Mouse (Mus musculus): ENCODE data around the gene Slco6d1. TPM values are rescaled to one million over a fixed set of nuclear protein-coding genes. Genes with fewer than 3 reads are reported as not detected.

Slco6d1 gene
- polyA plus RNA-seq, 1 experiment from 2014 or later: not detected

DNA sequence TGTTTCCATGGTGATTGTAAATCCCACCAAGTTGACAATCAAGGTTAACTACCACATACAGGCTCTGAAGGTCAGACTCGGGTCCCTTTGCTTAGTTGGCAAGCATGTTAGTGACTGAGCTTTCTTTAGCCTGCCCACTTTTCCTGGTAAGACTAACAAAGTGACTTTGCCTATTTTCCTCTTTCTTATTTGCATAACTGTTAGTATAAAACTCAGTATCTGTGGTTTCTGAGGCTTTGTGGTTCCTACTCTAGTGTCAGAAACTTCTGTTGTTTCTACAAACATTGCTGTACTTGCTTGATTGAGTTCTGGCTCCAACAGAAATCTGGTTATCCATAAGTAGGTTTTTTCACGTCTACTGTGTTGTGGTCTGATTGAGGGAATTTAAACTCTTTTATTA, 124.4 kb downstream of the Slco6d1 start:
- ATAC-seq: no peak
- Histone ChIP-seq H3K27me3 (ENCODE audit: control insufficient read depth, insufficient read depth, low read depth, low read length) (no peaks in the 10 kb centered on the region), H3K36me3 (ENCODE audit: control insufficient read depth, insufficient read depth, low read length) (no peaks in the 10 kb centered on the region), H3K4me2 (ENCODE audit: low read length) (no peak overlapping the region), H3K27ac (ENCODE audit: low read length) (no peak overlapping the region), H3K9ac (ENCODE audit: low read depth, low read length) (no peak overlapping the region), H3K4me3 (ENCODE audit: low read depth, low read length) (no peak overlapping the region), H3K9me3 (replicated peaks; ENCODE audit: control insufficient read depth, low read length, poor library complexity, severe bottlenecking) (no peaks in the 10 kb centered on the region), H3K4me1 (ENCODE audit: control insufficient read depth, insufficient read depth, low read length) (no peaks in the 10 kb centered on the region)
- 74% methylated on average over 2 of the region's 2 CpGs for WGBS

DNA sequence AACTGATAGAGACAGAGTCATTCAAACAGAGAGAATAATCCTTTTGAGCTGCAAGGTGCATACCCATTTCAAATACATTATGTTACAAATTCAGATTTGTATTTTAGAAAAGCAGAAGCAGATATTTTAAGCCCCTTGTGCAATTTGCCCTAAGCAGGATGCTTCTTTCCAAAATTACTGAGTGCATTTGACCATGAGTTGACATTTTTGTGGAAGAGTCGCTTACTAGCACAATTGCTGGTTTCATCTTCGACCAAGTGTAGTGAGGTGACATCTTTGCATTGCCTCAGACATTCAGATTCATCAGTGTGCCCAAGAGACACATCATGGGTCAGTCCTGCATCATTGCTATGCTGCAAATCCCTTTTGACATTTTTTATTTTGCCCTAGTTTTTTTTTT, 133.5 kb downstream of the Slco6d1 start:
- no peaks in the 10 kb centered on the region for H3K4me1 ChIP-seq (ENCODE audit: control insufficient read depth, insufficient read depth, low read length)
- no peak overlapping the region for H3K4me3 ChIP-seq (ENCODE audit: low read depth, low read length)
- H3K4me2 ChIP-seq (ENCODE audit: low read length): no peak overlapping the region
- WGBS: 91% methylated on average over 2 of the region's 2 CpGs
- no peak overlapping the region for H3K27ac ChIP-seq (ENCODE audit: low read length)
- no peaks in the 10 kb centered on the region for H3K27me3 ChIP-seq (ENCODE audit: control insufficient read depth, insufficient read depth, low read depth, low read length)
- H3K36me3 ChIP-seq (ENCODE audit: control insufficient read depth, insufficient read depth, low read length): no peaks in the 10 kb centered on the region
- ATAC-seq: no peak
- no peaks in the 10 kb centered on the region for H3K9me3 ChIP-seq (replicated peaks; ENCODE audit: control insufficient read depth, low read length, poor library complexity, severe bottlenecking)
- H3K9ac ChIP-seq (ENCODE audit: low read depth, low read length): no peak overlapping the region

GRCm38 (mm10) chr1:98565701-98566100, 144.8 kb downstream of the Slco6d1 start:
- H3K4me3 ChIP-seq (ENCODE audit: low read depth, low read length): no peak overlapping the region
- no peak overlapping the region for H3K9ac ChIP-seq (ENCODE audit: low read depth, low read length)
- no peak overlapping the region for H3K4me2 ChIP-seq (ENCODE audit: low read length)
- no peak for ATAC-seq
- H3K4me1 ChIP-seq (ENCODE audit: control insufficient read depth, insufficient read depth, low read length): no peaks in the 10 kb centered on the region
- H3K27me3 ChIP-seq (ENCODE audit: control insufficient read depth, insufficient read depth, low read depth, low read length): no peaks in the 10 kb centered on the region
- no peaks in the 10 kb centered on the region for H3K36me3 ChIP-seq (ENCODE audit: control insufficient read depth, insufficient read depth, low read length)
- H3K9me3 ChIP-seq (replicated peaks; ENCODE audit: control insufficient read depth, low read length, poor library complexity, severe bottlenecking): no peaks in the 10 kb centered on the region
- no peak overlapping the region for H3K27ac ChIP-seq (ENCODE audit: low read length)

Small RNAs within 50 kb of the gene (microRNA-seq; reads per million reads assigned to microRNA genes)
- gene Gm26134: not detected
